Mouse (Mus musculus) G1E (cell line): ENCODE data around the gene Adcy10. TPM values are rescaled to one million over a fixed set of nuclear protein-coding genes. Genes with fewer than 3 reads are reported as not detected.

Experiments used
- ATAC-seq: 2 replicates; pipeline ENCODE4 v1.8.0; 2016; ENCODE audit warnings: mild to moderate bottlenecking; ENCODE audit not compliant: insufficient number of reproducible peaks, poor library complexity, low FRiP score, severe bottlenecking; ENCODE audit errors: extremely low read depth
- DNase-seq: peaks from one replicate; pipeline ENCODE4 v3.0.0; 2012; ENCODE audit warnings: low spot score
- H3K27me3 ChIP-seq: 2 replicates; pipeline ENCODE4 v1.6.1; 2012; ENCODE audit warnings: mild to moderate bottlenecking, low read length, inconsistent platforms; ENCODE audit not compliant: insufficient read depth
- H3K36me3 ChIP-seq: replicated peaks from 2 replicates; pipeline ENCODE3; 2012; ENCODE audit warnings: mild to moderate bottlenecking, inconsistent platforms
- H3K4me1 ChIP-seq: 2 replicates; pipeline ENCODE4 v1.6.1; 2012; ENCODE audit warnings: low read depth, low read length, inconsistent platforms, mixed read lengths; ENCODE audit not compliant: insufficient read depth
- H3K4me3 ChIP-seq: 2 replicates; pipeline ENCODE4 v1.5.1; 2012; ENCODE audit warnings: low read depth, mild to moderate bottlenecking, inconsistent platforms, low read length, moderate library complexity, mixed read lengths
- H3K9me3 ChIP-seq: replicated peaks from 2 replicates; pipeline ENCODE4 v1.6.1; 2012; ENCODE audit warnings: inconsistent platforms
- CTCF ChIP-seq: IDR thresholded peaks from 2 replicates; pipeline ENCODE4 v1.5.1; 2012; ENCODE audit warnings: low read depth, low read length, inconsistent platforms, mixed read lengths
- GATA1 ChIP-seq: IDR thresholded peaks from 2 replicates; pipeline ENCODE4 v1.6.1; 2012; ENCODE audit warnings: borderline replicate concordance, low read length, inconsistent platforms, mixed read lengths
- GATA2 ChIP-seq: IDR thresholded peaks from 2 replicates; pipeline ENCODE4 v1.6.1; 2012; ENCODE audit warnings: low read depth, low read length, inconsistent platforms, borderline replicate concordance
- POLR2AphosphoS5 ChIP-seq: IDR thresholded peaks from 2 replicates; pipeline ENCODE4 v1.6.1; 2012; ENCODE audit warnings: low read depth, low read length, inconsistent platforms; ENCODE audit not compliant: insufficient replicate concordance
- TAL1 ChIP-seq: conservative IDR thresholded peaks from 2 replicates; pipeline ENCODE4 v1.6.1; 2012; ENCODE audit warnings: low read depth, low read length, inconsistent platforms, mixed read lengths
- polyA plus RNA-seq: library from polyadenylated mRNA; stranded (reverse); fragments of >175 nt; gene quantifications from 2 replicates; pipeline ENCODE4 v1.2.3, GENCODE M21; 2012
- total RNA-seq, 2 experiments: library from RNA; stranded (forward) in 1 of 2; stranded (reverse) in 1 of 2; fragments of 200-1000 nt in 1 of 2; fragments of >200 nt in 1 of 2; fragmentation: Nextera tagmentation in 1 of 2; gene quantifications; 2 replicates each; pipeline ENCODE4 v1.2.3; 2014 to 2017

Gene Adcy10
- total and polyA plus RNA-seq, 3 experiments = 0.22 TPM; not detected in 2

DNA sequence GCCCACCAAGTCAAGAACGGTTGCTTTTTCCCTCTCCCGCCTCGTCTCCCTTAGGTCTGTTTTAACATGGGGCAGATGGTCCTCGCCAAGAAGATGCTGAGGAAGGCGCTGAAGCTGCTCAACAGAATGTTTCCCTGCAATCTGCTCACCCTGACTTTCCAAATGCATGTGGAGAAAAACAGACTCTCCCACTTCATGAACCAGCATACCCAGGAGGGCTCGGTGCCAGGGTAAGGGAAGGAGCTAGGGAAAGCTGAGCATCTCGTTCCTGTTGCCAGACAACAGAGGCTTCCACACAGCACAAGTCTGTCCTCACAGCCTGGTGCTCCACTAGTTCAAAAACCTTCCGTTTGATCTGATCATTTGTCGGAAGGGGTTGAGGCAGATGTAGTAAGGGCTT lies 74.1 kb downstream of the Adcy10 start:
- Histone ChIP-seq H3K4me1 (no peaks in the 10 kb centered on the region), H3K27me3 (peaks cover 17% of the 10 kb centered on the region)
- ATAC-seq = no peak

DNA sequence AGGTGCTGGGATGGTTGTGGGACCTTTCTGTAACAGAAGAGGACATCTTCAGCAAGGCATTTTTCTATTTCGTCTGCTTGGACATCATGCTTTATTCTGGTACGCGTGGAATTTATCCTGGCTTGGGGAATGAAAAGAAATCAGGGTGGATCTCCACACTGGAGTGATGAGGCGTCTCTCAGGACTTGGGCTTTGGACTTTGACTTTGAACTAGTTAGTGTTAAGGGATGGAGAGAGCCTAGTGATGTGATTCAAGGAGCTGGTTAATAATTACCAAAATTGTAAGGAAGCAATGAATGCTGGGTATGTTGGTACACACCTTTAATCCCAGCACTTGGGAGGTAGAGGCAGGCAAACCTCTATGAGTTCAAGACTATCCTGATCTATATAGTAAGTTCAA lies 80.3 kb downstream of the Adcy10 start:
- no peaks in the 10 kb centered on the region for H3K4me1 ChIP-seq
- ATAC-seq (no peak), DNase-seq (no peak)
- no peak overlapping the region for H3K4me3 ChIP-seq
- no peaks in the 10 kb centered on the region for H3K36me3 ChIP-seq
- peaks cover 27% of the 10 kb centered on the region for H3K27me3 ChIP-seq
- TF ChIP-seq TAL1 = no peak
- no peak for TF ChIP-seq GATA1
- no peak for TF ChIP-seq CTCF
- no peak for TF ChIP-seq POLR2AphosphoS5
- TF ChIP-seq GATA2 = no peak
- no peaks in the 10 kb centered on the region for H3K9me3 ChIP-seq

More for the DNA sequence above, 74.1 kb downstream of the Adcy10 start:
- Histone ChIP-seq H3K9me3 (no peaks in the 10 kb centered on the region), H3K36me3 (no peaks in the 10 kb centered on the region), H3K4me3 (no peak overlapping the region)
- TF ChIP-seq TAL1 = no peak
- no peak for TF ChIP-seq POLR2AphosphoS5
- TF ChIP-seq CTCF = no peak
- no peak for TF ChIP-seq GATA1
- TF ChIP-seq GATA2 = no peak
- DNase-seq = no peak

DNA sequence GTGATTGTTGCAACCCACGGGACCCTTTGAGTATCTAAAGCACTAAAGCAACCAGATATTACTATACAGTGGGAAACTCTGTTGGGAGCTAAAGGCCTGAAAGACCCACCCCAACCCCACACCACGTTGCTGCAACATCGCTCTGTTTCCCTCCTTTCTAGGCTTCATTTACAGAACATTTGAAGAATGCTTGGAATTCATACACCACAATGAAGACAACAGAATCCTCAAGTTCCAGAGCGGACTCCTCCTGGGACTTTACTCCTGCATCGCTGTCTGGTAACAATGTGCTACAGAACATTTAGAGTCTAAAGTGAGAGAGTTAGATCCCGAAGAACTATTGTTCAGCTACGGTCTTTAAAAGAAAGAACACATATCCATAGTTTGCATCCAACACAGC lies 82.5 kb downstream of the Adcy10 start:
- no peaks in the 10 kb centered on the region for H3K4me1 ChIP-seq
- no peak for DNase-seq
- no peaks in the 10 kb centered on the region for H3K9me3 ChIP-seq
- H3K27me3 ChIP-seq = peaks cover 29% of the 10 kb centered on the region
- no peak for ATAC-seq
- H3K36me3 ChIP-seq = no peaks in the 10 kb centered on the region
- no peak for TF ChIP-seq GATA2
- TF ChIP-seq POLR2AphosphoS5 = no peak
- TF ChIP-seq TAL1 = no peak
- TF ChIP-seq CTCF = no peak
- TF ChIP-seq GATA1 = no peak
- no peak overlapping the region for H3K4me3 ChIP-seq

DNA sequence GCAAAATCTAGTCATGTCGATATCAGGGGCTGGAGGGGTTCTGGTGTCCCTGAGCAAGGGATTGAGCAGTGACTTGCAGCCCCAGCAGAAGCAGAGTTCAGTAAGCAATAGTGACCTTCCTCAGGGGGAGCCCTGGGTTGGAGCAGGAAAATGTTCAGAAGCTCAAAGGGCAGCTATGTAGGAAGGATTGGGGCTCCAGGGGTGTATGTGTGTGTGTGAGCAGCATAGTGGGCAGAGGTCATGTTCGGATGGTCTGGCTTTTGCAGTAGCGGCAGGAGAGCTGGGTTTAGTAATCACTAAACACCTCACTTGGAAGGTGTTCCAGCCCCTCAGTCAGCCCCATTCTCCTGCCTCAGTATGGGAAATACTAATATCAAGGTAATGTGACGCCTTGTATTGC lies 91.0 kb downstream of the Adcy10 start:
- DNase-seq (no peak), ATAC-seq (no peak)
- no peak for TF ChIP-seq CTCF
- no peak for TF ChIP-seq GATA1
- no peak for TF ChIP-seq GATA2
- TF ChIP-seq POLR2AphosphoS5 = no peak
- no peak for TF ChIP-seq TAL1
- no peaks in the 10 kb centered on the region for H3K36me3 ChIP-seq
- peaks cover 4% of the 10 kb centered on the region; the same call in 1 of the 2 replicates for H3K4me1 ChIP-seq
- H3K9me3 ChIP-seq = no peaks in the 10 kb centered on the region
- no peak overlapping the region for H3K4me3 ChIP-seq
- peaks cover 16% of the 10 kb centered on the region for H3K27me3 ChIP-seq

DNA sequence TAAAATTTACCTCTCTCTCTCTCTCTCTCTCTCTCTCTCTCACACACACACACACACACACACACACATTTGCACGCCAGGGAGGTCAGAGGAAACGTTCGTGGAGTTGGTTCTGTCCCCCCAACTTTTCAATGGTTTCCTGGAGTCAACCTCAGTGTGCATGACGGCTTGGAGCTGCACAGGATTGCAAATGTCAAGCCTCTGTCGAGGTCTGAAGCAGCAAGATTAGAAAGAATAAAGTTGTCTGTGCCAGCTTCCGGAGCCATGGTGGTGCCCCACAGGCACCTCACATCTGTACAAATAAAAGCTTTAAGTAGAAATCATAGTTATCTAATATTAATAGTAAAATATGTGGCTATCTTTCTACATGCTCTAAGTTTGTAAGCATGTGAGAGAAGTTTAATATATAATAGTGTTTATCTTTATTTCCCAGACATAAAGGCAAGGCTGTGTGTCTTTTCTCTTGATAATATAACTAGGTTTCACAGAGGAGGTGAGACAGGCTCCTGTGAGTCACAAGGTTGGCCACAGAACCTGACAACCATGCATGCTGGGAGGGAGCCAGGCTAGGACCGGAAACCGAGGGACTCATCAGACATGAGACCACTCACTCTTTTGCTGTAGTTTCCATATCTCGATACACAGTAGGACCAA lies 91.6 kb downstream of the Adcy10 start:
- DNase-seq (no peak), ATAC-seq (no peak)
- TF ChIP-seq TAL1 = no peak
- no peak for TF ChIP-seq GATA1
- no peak for TF ChIP-seq POLR2AphosphoS5
- TF ChIP-seq CTCF = no peak
- no peak for TF ChIP-seq GATA2
- H3K27me3 ChIP-seq = peaks cover 16% of the 10 kb centered on the region
- H3K4me3 ChIP-seq = no peak overlapping the region
- no peaks in the 10 kb centered on the region for H3K36me3 ChIP-seq
- H3K4me1 ChIP-seq = peaks cover 9% of the 10 kb centered on the region
- H3K9me3 ChIP-seq = no peaks in the 10 kb centered on the region

DNA sequence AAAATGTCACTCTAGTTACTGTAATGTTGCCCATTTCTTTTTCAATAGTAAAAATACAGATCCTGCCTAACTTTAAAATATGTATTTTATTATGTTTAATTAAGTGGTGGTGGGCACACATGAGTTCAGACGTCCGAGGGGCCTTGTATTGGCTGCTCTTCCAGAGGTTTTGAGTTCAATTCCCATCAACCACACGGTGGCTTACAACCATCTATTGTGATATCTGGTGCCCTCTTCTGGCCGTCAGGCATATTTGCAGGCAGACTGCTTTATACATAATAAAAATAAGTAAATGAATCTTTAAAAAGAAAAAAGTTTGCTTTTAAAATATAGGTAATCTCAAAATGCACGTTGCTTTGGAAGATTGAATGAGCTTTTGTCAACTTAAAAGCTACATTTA lies 94.3 kb downstream of the Adcy10 start:
- DNase-seq (no peak), ATAC-seq (no peak)
- Histone ChIP-seq H3K27me3 (peaks cover 13% of the 10 kb centered on the region), H3K36me3 (no peaks in the 10 kb centered on the region), H3K4me1 (peaks cover 13% of the 10 kb centered on the region), H3K9me3 (no peaks in the 10 kb centered on the region), H3K4me3 (no peak overlapping the region)
- TF ChIP-seq TAL1 (no peak), GATA2 (no peak), CTCF (peak; percentile 14; the same call in 1 of the 2 replicates)
